Mouse (Mus musculus) ovary, postnatal 10 days (tissue): ENCODE measurements at regions not wholly inside any gene's neighbourhood (a gene's known extent, or its start where the extent isn't known, plus 50 kb on each side); places are given as distances from the start of the nearest gene placed in this dataset.

Source experiments
- DNase-seq: peaks from one replicate; pipeline ENCODE4 v3.0.0; 2022; ENCODE audit warnings: low spot score

DNA sequence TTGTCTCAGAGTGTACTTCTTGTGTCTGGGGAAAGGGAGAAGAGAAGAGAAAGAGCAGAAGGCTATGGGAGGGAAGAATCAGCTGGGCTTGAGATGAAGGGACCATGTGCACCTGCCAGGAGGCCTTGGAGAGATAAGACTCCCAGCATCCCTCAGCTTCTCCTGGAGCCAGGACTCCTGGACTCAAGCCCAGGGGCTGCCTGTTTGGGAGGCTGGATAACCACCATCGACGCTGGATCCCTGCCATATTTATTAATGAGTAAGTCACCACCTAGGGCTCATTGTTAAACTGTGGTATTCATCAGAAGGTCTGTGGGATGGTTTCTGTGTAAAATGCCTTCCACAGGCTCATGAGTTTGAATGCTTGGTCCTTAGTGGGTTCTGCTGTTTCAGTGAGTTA lies 240.7 kb downstream of the Rps15a start:
- DNase-seq = no peak

DNA sequence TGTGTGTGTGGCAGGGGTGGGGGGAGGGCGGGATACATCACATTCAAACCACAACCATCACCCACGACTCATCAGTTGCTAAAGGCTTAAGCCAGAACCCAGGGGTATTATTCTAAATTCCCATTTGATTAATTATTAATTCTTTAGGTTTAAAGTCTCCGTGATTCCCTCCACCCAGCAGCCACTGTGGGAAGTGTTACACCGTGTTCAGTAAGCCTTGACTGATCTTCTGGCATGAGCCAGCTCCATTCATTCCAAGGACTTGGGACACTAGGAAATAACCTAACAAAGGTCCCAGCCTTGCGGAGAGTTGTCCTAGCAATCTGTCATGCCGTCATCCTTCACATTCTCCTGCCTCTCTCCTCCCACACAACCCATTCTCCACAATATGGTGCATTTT lies 256.6 kb downstream of the Rps15a start:
- no peak for DNase-seq

DNA sequence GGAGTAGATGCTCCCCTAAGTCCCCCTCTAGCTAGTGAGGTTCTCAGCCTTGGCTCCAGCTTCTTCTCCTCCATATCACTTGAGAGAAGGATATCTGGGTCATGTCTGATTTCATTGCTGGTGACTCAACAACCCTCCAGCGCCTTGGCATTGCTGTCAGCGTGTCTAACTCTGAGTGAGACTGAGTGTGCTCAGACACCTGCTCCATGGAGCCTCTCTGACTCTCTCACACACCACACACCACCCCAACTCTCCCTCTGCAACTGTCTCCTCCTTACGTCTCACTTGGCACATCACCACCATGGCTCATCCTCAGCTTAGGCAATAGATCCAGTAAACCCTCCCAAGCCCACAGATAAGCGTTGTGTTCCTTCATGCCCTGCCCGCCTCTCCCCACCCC lies 260.0 kb downstream of the Rps15a start:
- no peak for DNase-seq

DNA sequence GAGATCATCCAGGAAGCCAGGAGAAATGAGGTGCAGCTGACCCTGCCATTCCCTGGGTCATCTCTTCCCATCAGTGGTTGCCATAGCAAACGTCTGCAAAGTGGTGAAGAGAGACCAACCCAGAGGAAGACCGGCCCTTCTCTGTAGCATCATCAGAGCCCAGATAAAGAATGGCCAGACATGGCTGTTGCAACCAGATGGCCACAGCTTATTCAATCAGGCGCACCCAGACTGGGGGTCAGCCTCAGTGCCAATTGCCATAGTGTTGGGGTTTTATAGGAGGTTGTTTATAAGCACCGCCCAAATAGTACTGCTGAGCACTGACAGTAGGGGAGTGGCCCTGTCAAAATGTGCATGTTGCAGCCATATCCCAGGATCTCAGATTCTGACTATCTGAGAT lies 262.3 kb downstream of the Rps15a start:
- DNase-seq = no peak

DNA sequence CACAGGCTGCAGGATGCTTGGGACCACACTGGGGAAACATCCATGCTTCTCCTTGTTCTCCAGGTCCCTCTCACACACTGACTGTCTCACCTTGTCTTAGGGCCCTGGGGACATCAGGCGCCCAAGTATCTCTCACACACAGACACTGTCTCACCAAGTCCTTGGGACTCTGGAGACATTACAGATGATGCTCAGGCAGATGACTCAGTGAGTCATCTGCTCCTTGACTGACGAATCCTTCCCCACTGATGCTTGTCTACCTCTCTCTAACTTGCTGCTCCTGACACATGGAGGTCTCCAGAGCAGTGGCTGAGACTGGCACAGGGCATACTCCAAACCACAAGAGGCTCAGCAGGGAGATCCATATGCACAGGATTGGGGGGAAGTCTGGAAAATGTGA lies 263.1 kb downstream of the Rps15a start:
- DNase-seq = no peak

DNA sequence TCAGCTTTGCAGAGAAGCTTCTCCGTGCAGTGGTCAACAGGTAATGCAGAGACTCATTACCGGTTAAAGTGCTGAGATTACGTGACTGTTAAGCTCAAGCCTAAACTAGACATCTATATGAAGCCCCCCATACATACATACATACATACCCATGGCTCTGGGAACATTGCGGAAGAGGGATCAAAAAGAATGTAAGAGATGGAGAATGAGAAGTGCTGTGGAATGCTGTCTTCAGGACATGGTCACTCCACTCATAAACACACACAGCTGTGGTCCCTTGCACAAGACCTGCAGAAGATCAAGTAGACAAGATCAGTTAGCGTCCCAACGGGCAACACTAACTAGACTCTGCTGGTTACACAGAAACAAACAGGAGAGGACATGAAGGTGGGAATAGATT lies 265.2 kb downstream of the Rps15a start:
- DNase-seq = no peak

DNA sequence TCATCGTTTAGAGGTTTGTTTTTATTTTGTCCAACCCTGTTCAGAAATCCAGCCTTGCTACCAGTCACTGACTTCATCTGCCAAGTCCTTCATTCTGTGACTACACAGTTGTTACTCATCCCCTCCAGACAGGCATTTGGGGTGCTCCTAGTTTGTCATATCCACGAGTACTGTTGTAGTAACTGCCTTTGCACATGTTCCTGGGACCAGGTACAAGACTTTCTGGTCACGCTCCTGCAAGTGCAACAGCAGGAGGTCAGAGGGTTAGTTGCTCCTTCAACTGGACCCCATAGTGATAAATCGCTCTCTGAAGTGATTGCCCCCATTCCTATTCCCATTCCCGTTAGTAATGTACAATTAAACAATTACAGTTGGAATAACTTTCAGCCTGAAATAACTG lies 269.9 kb downstream of the Rps15a start:
- DNase-seq = no peak

DNA sequence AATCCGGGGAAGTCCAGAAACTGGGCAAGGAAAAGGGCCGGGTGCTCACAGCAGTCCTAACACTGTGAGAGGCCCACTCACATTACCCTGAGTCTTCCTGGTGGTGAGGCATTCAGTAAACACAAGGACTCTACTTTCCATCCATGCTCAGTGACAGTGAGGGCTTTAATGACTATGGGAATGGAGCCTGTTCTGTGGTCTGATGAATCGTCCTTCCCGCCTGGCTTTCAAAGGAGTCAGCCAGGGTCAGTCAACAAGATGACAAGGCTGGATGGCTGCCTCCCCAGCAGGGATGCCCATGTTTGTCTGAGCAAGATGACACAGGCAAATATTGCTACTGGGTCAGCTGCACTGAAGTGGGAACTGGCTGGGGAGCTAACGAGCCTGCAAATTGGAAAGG lies 273.2 kb downstream of the Rps15a start:
- no peak for DNase-seq

DNA sequence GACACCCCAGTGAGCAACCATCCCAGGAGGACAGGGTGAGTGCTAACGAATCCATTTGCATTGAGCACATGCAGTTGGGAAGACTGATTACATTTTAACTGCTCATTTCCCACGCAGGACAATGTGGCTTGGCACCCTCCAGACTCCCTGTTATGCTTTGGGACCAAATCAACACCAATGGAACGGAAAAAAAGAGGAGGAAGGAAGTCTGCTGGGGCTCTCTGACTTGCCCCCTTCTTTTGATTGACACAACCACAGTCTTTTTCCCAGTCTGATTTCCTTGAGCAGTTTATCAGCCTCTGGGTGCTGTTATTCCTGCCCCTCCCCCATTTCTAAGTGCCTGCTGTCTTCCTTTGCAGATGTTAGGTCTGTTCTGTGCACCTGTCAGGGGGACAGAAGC lies 321.0 kb downstream of the Rps15a start:
- DNase-seq = no peak

DNA sequence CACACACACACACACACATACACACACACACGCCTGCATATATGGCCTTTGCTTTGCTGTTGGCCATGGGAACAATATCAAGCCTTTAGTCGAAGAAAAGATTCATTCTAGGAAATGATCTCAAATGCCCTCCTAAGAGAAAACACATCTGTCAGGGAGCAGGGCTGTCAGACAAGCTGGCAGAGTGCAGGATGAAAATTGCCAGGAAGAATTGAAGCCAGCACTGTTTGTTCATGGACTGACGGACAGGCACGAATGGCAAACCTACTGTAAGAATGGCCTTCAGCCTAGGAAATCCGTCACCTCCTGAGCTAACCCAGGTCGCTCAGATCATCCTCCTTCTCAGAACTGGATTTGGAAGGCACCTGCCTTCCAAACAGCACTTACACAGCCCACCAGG lies 322.0 kb downstream of the Rps15a start:
- no peak for DNase-seq

DNA sequence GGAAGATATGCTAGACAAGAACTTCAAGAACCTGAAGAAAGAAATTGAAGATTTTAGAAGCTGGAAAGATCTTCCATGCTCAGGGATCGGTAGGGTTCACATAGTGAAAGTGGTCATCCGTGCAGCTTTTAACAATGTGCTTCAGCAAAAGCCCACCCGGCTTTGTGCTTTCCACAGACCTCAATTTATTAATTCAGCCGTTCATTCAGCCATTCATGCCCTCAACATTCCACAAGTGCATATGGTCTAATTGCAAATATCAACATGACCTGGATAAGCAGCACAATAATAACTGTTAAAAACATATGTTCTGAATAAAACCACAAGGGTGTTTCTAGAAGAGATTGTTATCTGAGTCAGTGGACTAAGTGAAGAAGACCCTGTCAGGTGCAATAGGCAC lies 323.5 kb downstream of the Rps15a start:
- DNase-seq = no peak

DNA sequence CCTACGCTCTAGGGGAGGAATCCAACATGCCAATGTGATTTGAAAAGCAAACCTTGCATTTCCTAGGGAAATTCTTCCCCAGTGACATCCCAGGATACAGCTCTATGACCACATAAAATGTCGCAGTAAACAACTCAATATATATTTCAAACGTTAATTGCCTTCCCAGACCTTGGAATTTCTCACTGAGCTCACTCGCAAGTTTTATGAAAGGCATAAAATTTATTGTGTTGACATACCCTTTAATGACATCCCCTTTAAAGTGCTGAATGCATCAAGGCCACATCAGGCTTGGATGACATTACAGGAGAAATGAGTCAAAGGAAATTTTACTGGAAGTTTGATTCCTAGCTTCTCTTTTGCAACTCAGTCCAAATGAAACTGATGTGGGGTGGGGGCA lies 337.0 kb downstream of the Rps15a start:
- no peak for DNase-seq

DNA sequence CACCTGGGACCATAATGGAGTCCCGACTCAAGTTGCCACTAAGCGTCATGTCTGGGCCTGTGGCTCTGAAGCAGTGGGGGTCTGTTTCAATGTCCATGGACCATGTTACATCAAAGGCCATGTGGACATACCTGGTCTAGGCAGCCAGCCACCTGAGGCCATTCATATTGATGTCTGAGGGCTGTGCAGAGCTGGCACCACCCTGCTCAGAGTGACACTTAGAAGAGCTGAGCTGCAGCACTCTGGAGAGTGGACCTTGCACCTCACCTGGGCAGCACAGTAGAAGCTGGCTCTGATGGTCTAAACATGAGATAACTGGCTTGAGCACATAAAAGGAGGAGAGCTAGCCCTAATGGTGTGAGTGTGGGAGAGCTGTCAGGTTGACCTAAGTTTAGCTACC lies 338.1 kb downstream of the Rps15a start:
- DNase-seq = no peak

DNA sequence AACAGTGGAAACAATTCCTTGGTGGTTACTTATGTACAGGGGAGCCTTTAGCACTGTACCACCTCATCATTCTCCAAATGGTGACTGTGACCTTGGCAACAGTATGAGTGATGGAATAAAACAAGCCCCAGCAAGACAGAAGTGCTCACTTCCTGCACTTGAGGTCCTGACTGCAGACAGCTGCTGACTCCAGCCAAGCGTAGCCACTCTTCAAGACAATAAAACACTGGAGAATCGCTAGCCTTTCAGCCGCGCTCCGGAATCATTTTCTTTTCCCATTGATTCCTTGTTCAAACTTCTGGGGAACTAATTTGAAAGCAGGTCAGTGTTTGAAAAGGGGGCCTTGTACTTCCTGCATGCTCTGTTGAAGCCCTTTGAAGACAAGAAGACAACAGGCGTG lies 344.2 kb downstream of the Rps15a start:
- no peak for DNase-seq

DNA sequence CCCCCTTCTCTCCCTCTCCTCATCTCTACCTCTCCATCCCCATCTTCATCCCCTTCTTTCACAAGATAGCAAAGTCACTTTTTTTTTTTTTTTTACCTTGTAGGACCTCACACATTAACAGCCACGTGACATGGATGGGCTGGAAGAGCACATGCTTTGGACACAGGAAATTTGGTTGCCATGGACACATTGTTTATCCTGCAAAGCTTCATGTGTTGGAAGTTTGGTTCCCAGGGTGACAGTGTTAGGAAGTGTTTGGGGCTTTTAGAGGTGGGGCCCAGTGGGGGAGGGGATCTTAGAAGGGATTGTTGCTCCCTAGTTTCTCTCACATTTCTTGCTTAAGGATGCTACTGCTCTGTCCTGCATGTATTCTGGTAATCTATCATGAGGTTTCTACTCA lies 356.5 kb downstream of the Rps15a start:
- DNase-seq = no peak

DNA sequence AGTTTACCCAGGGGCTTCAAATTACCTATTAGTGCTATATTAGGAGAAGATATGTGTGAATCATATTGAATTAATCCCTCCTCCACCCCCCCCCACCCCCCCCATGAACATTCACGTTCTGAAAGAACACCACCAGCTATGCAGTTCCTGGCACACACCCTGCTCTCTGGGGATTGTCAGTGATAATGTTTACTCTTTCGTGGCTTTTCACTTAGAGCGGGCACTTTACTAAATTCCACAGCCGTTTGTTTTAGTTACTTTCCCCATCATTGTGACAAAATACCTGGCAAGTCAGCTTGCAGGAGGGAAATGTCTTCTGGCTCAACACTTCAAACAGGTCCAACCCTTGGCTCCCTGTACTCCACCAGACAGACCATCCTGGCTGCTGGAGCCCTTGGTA lies 359.0 kb downstream of the Rps15a start:
- DNase-seq = no peak

DNA sequence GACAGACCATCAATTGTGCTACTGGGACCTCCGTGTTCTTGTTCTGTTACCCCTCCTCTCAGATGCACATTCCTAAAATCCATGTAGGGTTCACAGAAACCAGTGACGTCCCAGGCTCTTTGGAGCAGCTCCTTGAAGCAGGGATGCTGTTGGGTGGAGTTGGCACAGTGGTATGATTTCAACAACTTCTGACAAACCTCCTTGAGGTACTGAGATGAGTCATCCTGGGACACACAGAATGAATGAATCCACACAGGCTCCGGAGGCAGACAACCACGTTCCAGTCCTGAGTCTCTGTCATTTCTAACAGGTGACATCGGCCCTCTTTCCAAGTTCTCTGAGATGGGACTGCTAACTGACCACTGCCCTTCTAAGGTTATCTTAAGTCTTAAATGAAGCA lies 360.2 kb downstream of the Rps15a start:
- DNase-seq = no peak

DNA sequence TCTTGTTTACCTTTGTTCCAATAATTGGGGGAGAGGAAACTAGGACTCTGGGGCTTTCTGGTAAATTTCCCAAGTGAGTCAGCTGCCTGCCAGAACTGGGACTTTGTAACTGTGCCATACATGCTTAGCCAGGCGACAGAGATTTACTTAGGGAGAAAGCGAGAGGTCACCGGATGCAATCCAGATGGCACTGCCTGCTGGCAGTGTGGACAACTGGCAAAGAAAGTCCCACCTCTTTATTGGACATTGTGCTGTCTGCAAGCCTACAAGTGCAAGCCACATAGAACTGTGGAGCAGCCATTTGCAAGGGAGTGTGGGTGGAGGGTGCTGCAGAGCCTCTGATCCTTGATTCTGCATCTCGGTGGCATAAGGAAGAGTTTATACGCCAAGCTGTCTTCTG lies 362.7 kb downstream of the Rps15a start:
- no peak for DNase-seq

DNA sequence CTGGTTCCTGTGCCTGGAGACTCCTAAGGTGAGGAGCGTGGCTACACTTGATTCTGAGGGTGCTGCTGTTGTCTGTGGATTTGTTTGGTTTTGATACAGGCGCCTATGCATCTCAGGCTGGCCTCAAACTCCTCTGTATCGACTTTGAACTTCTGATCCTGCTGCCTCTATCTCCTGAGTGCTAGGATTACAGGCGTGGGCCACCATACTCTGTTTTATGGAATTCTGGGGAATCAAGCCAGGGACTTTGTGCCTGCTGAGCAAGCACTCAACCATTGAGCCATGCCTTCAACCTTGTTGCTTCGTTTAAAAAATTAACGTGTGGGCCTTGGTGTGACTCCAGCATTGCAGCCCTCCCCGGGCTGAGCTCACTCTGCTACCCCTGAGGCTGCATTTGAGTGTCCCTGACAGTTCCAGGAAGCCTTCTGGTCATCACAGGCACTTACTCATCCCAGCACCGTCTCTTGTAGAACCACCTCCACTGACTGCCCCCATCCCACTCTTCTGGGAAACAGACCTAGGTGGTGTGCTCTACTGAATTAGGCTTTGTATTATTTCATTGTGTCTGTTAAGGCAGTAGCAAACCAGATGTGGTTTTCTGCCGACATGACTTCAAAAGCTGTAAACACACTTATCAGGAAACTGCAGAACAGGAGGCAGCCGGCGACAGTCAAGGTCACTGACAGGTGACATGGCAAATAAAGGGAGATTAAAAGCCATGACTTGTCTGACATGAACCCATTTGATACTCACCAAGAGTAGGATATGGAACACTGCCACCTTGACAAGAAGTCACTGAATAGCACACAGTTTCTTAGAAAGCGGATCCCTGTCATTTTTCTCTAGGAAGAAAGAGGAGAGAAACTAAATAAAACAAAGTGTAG lies 363.4 kb downstream of the Rps15a start:
- DNase-seq = no peak

DNA sequence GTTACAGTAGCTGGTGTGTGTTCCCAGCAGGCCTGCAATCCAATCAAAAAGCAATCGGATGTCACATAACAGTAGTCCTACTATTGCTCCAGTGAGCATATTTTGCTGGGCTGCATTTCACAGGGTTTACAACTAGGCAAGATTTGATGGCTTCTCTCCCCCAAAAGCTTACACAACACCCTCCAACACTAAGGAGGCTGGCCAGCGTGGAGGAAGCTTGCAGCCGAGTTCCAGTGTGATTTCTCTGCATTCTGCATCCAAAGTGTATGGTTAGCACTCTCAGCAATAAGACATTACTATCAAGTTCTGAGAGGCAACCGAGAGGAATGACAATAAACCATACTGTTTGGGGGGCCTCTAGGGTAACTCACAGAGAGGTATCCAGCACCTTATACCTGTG lies 367.2 kb downstream of the Xylt1 start:
- no peak for DNase-seq

DNA sequence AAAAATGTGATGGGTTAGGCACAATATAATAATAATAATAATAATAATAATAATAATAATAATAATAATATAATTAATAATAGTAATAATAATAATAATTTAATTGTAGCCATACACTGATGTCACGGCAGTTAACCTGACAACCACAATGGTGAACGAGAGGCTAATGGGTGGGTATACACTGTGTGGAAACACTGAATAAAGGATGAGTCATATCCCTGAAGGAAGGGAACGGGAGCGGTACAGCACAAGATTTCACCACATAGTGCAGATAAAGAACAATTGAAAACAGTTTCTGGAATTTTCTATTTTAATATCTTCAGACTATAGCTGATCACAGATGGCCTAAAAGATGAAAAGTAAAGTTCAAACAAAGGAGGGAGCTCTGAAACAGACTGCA lies 365.6 kb downstream of the Xylt1 start:
- DNase-seq = no peak

DNA sequence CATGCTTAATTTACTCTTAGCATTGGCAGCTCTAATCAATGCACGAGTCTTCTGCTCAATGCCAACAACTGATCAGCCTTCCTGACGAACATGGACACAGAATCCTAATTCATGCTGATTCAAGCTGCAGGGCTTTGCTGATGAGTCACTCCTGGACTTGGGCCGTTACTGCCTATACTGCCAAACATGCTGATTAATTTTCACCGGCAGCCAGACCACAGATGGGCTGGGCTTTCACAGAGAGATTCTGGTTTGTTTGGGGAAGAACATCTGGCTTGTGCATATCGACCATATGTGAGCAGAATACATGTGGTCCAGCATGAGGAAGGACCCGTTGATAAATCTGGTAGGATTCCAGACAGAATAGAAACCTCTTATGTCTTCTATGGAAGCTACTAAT lies 358.9 kb downstream of the Xylt1 start:
- DNase-seq = no peak

DNA sequence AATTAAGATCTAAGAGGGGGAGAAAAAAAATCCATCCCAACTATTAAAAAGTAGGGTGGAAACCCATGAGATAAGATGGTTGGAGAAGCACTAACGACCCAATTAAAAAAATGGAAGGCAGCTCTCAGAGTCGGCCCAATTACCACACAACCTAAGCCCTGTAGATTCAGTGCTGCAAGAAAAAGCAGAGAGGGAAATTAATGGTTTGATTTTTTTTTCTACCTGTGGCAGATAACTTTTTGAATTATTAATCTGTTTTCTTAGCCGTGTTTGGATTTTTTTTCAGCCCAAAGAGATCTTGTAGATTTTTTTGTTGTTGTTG lies 354.9 kb downstream of the Xylt1 start:
- DNase-seq = no peak

DNA sequence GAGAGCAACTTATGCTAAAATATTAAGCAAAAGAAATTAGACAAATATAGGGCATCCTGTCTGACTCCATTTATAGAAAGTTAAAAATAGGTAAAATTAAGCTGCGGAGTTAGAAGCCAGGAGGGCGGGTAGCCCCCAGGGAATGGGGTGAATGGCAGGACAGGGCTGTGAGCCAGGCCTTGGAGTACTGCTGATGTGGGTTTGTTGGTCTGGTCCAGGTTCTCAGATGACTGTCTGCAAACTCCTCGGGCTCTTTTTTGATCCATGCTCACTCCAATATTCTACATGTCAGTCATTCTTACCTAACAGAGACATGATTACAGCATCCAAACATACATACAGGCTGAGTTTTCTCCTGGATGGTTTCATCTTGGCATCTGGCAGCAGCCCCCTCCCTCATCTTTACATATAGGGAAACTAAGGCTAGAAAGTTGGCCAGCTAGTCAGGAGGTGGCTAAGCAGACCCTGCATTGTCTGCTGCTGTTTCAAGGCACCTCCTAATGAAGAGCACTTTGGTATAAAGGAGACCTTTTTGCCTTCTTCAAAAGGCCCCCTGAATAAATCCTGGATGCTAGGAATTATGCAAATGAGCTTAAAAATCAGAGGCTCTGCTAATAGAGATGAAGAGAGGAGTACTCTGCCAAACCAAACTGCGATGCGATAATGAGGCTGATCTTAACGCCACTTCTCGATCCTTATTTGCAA lies 354.4 kb downstream of the Xylt1 start:
- no peak for DNase-seq
